Mouse (Mus musculus): ENCODE results near the gene Fmo3.

Gene Fmo3

DNA sequence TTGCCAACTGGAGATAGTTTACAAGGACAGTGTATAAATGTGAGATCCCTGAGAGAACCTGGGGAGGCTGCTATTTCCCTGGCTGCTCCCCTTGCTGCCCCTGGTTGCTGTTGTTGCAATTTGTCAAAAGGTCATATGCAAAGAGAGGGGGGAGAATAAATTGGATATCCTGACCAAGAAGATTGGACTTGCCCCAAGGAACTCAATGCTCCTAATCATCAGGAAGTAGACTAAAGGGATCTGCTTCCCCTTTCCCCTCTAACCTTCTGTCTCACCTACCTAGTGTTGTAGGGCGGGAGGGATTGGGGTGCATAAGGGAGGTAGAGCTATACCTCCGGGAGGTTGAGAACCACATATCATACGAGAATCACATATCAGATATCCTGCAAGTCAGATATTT is 55.2 kb downstream of the Fmo3 start:
- DNase-seq = no peak

DNA sequence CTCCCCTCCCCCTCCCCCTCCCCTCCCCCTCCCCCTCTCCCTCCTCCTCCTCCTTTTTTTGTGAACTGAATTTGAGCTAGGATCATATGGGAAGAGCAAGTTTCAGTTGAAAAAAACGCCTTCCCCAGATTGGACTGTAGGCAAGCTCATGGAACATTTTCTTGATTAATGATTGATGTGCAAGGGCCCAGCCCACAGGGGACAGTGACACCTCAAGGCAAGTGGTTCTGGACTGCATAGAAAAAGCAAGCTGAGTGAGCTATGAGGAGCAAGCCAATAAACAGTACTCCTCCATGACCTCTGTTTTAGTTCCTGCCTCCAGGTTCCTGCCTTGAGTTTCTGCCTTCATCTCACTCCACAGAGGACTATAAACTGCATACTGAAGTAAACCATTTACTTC is 59.2 kb downstream of the Fmo3 start:
- DNase-seq = no peak

DNA sequence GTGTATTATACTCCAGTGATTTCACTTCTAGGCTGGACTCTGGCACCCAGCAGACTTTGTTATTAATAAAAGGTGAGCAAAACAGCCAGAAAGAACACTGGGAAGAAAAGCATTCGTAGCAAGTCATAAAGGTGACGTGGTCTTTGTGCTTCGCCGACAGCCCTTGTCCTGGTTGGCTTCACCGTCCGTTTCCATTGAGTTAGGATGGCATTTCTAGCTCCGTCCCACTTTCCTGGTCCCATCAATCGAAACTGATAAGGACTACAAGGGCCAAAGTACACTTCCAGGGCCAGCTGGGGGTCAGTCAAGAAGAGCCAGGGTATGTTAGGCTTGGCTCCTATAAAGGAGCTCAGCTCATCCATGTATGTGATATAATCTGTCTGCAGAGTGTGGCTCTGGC is 67.7 kb downstream of the Fmo3 start:
- DNase-seq = no peak

DNA sequence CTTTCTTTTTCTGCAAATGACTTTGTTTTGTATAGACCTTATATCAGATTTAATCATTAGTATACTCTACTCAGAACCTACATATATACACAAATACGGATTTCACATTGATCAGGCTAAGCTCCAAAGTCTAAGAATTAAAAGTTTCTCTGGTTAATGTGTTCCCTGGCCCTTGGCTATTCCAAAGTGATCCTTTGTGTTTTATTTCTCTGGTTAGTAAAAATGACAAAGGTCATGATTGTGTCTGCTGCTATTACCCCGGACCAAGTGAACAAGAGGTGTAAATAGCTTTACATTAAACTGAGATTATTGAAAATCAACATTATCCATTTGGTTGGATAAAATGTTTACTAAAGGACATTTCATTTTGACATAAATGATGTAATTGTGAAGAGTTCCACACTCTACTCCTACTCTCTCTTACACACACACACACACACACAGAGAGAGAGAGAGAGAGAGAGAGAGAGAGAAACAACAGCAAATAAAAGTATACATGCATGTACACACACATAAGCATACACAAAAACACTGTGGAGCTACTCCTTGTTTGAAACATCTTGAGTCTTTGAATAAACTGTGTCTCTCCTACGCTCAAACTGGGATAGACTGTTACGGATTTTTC is 69.3 kb downstream of the Fmo3 start:
- DNase-seq = no peak

DNA sequence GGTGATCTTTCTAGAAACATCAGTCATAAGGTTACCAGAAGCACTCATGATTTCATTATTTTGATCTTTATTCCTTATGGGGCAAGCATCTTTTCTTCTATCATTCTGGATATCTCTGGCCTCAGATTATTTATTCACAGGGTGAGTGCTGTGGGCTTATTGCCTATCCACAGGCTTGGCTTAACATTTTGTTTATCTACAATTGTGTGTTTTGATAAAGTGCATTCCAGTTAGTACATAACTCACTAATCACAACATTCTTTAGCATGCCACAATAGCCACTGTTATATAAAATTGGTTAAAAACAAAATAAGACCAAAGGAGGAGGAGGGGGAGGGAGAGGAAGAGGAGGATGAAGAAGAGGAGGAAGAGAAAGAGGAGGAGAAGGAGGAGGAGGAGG is 72.2 kb downstream of the Fmo3 start:
- DNase-seq = no peak

All from thymus, postnatal 14 days (tissue).